Mouse (Mus musculus) right cerebral cortex, postnatal 4 days (tissue): ENCODE measurements around the gene Dap.

ENCODE experiments used
- DNase-seq: peaks from one replicate; pipeline ENCODE4 v3.0.0-alpha.2; 2022

Gene Dap

DNA sequence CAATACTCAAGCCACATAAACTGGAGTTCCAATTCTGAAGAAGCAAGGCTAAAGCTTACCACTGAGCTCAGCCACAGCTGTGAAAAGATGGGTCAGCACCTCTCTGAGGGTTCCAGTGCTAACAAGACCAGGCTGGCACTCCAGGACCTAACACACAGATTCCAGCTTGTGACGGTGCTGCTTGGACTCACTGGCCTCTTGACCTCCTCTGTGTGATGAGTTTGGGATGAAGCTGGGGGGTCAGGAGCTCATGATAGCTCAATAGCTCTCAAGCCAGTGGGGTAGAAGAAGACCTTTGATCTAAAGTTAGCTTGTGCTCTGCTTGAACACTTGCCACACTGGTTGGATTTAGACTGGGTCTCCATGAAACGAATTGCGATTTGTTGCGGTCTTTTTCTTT lies 82.6 kb downstream of the Dap start:
- no peak for DNase-seq

DNA sequence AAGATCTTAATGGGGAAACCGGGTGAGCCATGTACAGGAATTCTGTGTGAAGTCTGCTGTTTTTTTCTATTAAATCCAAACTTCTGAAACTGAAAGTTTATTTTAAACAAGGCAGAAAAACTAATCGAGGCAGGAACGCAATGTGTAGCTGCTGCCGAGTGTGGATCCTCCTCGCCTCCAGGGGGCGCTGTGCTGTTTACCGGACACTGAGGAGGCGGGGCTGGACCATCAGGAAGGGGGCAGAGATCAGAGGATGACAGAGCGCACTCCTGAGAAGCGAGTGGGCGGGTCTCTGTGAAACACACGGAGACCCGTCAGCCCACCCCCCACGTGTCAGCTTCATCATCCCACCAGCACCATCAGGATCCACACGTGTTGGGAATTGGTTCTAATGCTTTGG lies 85.4 kb downstream of the Dap start:
- DNase-seq, result peak; percentile 39

DNA sequence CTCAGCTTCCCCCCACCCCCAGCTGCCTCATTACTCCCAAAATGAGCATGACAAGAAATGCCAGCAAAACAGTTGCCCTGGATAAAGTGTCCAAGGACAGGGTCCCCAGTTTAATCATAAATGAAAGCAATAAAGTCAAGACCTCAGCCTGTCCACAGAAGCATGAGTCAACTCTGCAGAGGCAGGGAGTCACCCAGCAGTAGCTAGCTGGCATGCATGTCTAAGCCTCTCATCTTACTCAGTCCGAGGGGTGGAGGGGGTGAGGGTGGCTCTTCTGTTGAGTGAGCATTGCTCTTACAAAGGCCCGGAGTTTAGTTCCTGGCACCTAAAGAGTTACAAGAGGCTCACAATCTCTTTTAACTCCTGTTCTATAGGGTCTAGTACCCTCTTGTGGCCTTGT lies 87.9 kb downstream of the Dap start:
- DNase-seq, result no peak

- DNase-seq, result peak; percentile 86
These were observed 91.6 kb downstream of the Dap start for GRCm38 (mm10) chr15:31315630-31316231.

GRCm38 (mm10) chr15:31317056-31317805 lies 93.1 kb downstream of the Dap start:
- DNase-seq, result no peak

DNA sequence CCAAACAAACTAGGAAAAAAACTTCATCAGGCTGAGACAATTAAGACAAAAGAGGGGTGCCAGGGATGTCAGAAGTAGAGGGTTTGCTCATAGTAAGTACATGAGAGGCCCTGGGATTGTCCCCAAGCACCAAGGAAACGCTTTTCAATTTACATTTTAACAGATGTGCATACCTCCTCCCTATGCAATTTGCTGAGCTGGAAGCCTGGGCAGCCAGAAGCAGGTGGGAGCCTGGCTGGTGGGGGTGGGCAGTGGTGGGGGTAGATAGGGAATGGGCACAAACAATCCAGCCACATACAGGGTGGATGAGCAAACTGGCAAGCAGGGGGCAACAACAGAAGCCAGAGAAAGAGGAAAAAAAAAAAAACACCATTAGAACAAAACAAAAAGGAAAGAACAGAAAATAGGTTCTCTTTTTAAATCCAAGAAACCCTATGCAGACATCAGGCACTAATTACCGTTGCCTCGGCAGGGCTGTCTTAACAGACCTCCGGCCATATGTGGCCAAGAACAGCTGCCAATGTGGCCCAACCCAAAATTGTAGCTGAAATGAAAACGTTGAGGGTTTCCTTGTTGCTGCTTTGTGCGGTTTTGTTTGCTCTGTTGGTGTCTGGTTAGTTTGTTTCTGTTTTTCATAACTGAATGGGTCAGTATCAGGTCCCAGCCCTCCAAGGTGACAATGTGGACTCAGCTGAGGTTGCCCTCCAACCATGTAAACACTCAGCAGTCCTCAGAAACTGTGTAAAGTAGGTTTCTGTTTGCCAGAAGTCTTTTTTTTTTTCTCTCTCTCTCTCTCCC lies 94.2 kb downstream of the Dap start:
- DNase-seq, result no peak

DNA sequence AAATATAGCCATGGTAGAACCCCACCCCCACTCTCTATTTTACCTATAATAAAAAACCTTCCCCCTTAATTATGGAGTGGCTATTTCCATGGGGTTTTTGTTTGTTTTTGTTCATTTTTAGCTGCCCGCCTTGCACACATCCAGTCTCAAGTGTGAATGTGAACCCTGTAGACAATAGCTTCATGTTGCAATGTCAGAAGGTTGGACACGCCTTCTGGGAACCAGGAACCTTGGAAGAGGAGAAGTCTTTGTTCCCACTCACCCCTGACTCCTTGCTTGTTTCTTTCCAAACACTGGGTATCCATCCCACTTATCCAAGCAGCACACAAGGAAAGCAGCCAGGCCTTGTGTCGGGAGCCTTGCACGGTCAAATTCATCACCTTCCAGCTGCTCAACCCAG lies 94.9 kb downstream of the Dap start:
- DNase-seq, result no peak

- DNase-seq, result peak; percentile 41
These were observed 96.7 kb downstream of the Dap start for GRCm38 (mm10) chr15:31320598-31321377.

DNA sequence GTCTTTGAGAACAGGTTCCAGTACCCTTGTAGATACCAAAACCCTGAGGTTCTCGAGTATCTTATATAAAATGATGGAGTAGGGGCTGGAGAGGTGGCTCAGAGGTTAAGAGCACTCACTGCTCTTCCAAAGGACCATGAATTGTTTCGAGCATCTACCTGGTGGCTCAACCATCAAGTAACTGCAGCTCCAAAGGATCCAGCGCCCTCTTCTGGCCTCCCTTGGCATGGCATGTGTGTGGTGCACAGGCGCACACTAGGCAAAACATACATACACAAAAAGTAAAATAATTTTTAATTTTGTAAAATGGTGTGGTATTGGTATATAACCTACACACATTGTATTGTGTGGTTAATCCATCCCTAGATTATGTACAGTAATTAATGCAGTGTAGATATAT lies 99.6 kb downstream of the Dap start:
- DNase-seq, result no peak
